Mouse (Mus musculus): Measurements from ENCODE around the gene Chst11. TPM values are rescaled to one million over a fixed set of nuclear protein-coding genes. Genes with fewer than 3 reads are reported as not detected.

The Chst11 gene
- polyA plus RNA-seq, 1 experiment from 2014 or later = 2.5 TPM

GRCm38 (mm10) chr10:83096257-83096656 is 111.0 kb downstream of the Chst11 start:
- H3K27me3 ChIP-seq = peaks cover 23% of the 10 kb centered on the region
- H3K27ac ChIP-seq = no peak overlapping the region
- H3K9ac ChIP-seq (replicated peaks) = no peak overlapping the region
- peaks cover 38% of the 10 kb centered on the region for H3K4me1 ChIP-seq (replicated peaks)
- H3K4me3 ChIP-seq (replicated peaks) = no peak overlapping the region
- WGBS = 90% methylated on average over 6 of the region's 6 CpGs
- ATAC-seq (ENCODE audit: insufficient number of reproducible peaks, insufficient read depth, low FRiP score, low TSS enrichment, low read depth) = no peak
- H3K36me3 ChIP-seq = no peaks in the 10 kb centered on the region
- H3K9me3 ChIP-seq = no peaks in the 10 kb centered on the region
- H3K4me2 ChIP-seq = no peak overlapping the region

- peaks cover 7% of the 10 kb centered on the region; the same call in 1 of the 2 replicates for H3K27me3 ChIP-seq
- no peak overlapping the region for H3K4me3 ChIP-seq (replicated peaks)
- peaks cover 58% of the 10 kb centered on the region for H3K4me1 ChIP-seq (replicated peaks)
- H3K9ac ChIP-seq (replicated peaks) = no peak overlapping the region
- no peaks in the 10 kb centered on the region for H3K36me3 ChIP-seq
- no peaks in the 10 kb centered on the region for H3K9me3 ChIP-seq
- H3K4me2 ChIP-seq = no peak overlapping the region
- 64% methylated on average over 10 of the region's 10 CpGs for WGBS
- ATAC-seq (ENCODE audit: insufficient number of reproducible peaks, insufficient read depth, low FRiP score, low TSS enrichment, low read depth) = no peak
- no peak overlapping the region; the same call in 1 of the 2 replicates for H3K27ac ChIP-seq
These were observed 113.6 kb downstream of the Chst11 start for GRCm38 (mm10) chr10:83098940-83099339.

GRCm38 (mm10) chr10:83099669-83100068 is 114.4 kb downstream of the Chst11 start:
- Histone ChIP-seq H3K4me2 (no peak overlapping the region), H3K36me3 (no peaks in the 10 kb centered on the region), H3K9ac (replicated peaks) (no peak overlapping the region), H3K9me3 (no peaks in the 10 kb centered on the region), H3K27me3 (peaks cover 11% of the 10 kb centered on the region; the same call in 1 of the 2 replicates), H3K4me3 (replicated peaks) (no peak overlapping the region), H3K4me1 (replicated peaks) (peaks cover 63% of the 10 kb centered on the region), H3K27ac (no peak overlapping the region)
- 92% methylated on average over 3 of the region's 3 CpGs for WGBS
- ATAC-seq (ENCODE audit: insufficient number of reproducible peaks, insufficient read depth, low FRiP score, low TSS enrichment, low read depth) = no peak

- no peak for ATAC-seq (ENCODE audit: insufficient number of reproducible peaks, insufficient read depth, low FRiP score, low TSS enrichment, low read depth)
- Histone ChIP-seq H3K4me1 (replicated peaks) (peaks cover 71% of the 10 kb centered on the region), H3K4me2 (no peak overlapping the region), H3K36me3 (no peaks in the 10 kb centered on the region), H3K9me3 (no peaks in the 10 kb centered on the region), H3K4me3 (replicated peaks) (no peak overlapping the region), H3K9ac (replicated peaks) (no peak overlapping the region), H3K27ac (no peak overlapping the region), H3K27me3 (peaks cover 11% of the 10 kb centered on the region; the same call in 1 of the 2 replicates)
- WGBS = 28% methylated on average over 8 of the region's 8 CpGs
These were observed 115.6 kb downstream of the Chst11 start for GRCm38 (mm10) chr10:83100890-83101289.

- H3K27me3 ChIP-seq = peaks cover 11% of the 10 kb centered on the region; the same call in 1 of the 2 replicates
- ATAC-seq (ENCODE audit: insufficient number of reproducible peaks, insufficient read depth, low FRiP score, low TSS enrichment, low read depth) = no peak
- H3K36me3 ChIP-seq = no peaks in the 10 kb centered on the region
- 82% methylated on average over 9 of the region's 9 CpGs for WGBS
- no peaks in the 10 kb centered on the region for H3K9me3 ChIP-seq
- no peak overlapping the region for H3K27ac ChIP-seq
- H3K4me3 ChIP-seq (replicated peaks) = no peak overlapping the region
- H3K4me2 ChIP-seq = no peak overlapping the region
- peaks cover 77% of the 10 kb centered on the region for H3K4me1 ChIP-seq (replicated peaks)
- no peak overlapping the region for H3K9ac ChIP-seq (replicated peaks)
These were observed 116.3 kb downstream of the Chst11 start for GRCm38 (mm10) chr10:83101421-83102207.

GRCm38 (mm10) chr10:83102745-83103144 is 117.4 kb downstream of the Chst11 start:
- no peaks in the 10 kb centered on the region for H3K9me3 ChIP-seq
- no peak overlapping the region for H3K4me3 ChIP-seq (replicated peaks)
- H3K4me1 ChIP-seq (replicated peaks) = peaks cover 82% of the 10 kb centered on the region
- H3K27ac ChIP-seq = no peak overlapping the region
- H3K9ac ChIP-seq (replicated peaks) = no peak overlapping the region
- peaks cover 11% of the 10 kb centered on the region; the same call in 1 of the 2 replicates for H3K27me3 ChIP-seq
- no peak overlapping the region for H3K4me2 ChIP-seq
- ATAC-seq (ENCODE audit: insufficient number of reproducible peaks, insufficient read depth, low FRiP score, low TSS enrichment, low read depth) = no peak
- no peaks in the 10 kb centered on the region for H3K36me3 ChIP-seq
- 26% methylated on average over 15 of the region's 15 CpGs for WGBS

- WGBS = 82% methylated on average over 8 of the region's 8 CpGs
- Histone ChIP-seq H3K27ac (no peak overlapping the region), H3K9ac (replicated peaks) (no peak overlapping the region), H3K27me3 (peaks cover 11% of the 10 kb centered on the region; the same call in 1 of the 2 replicates), H3K9me3 (no peaks in the 10 kb centered on the region), H3K4me1 (replicated peaks) (peaks cover 84% of the 10 kb centered on the region), H3K36me3 (no peaks in the 10 kb centered on the region), H3K4me2 (no peak overlapping the region), H3K4me3 (replicated peaks) (no peak overlapping the region)
- ATAC-seq (ENCODE audit: insufficient number of reproducible peaks, insufficient read depth, low FRiP score, low TSS enrichment, low read depth) = no peak
These were observed 118.9 kb downstream of the Chst11 start for GRCm38 (mm10) chr10:83104221-83104620.

GRCm38 (mm10) chr10:83106152-83106746 is 121.0 kb downstream of the Chst11 start:
- Histone ChIP-seq H3K36me3 (no peaks in the 10 kb centered on the region), H3K27ac (no peak overlapping the region), H3K4me1 (replicated peaks) (peaks cover 73% of the 10 kb centered on the region), H3K4me3 (replicated peaks) (no peak overlapping the region), H3K9me3 (no peaks in the 10 kb centered on the region), H3K27me3 (peaks cover 11% of the 10 kb centered on the region; the same call in 1 of the 2 replicates), H3K4me2 (no peak overlapping the region), H3K9ac (replicated peaks) (no peak overlapping the region)
- no peak for ATAC-seq (ENCODE audit: insufficient number of reproducible peaks, insufficient read depth, low FRiP score, low TSS enrichment, low read depth)
- WGBS = 58% methylated on average over 7 of the region's 7 CpGs

- Histone ChIP-seq H3K27ac (peak overlapping the region; percentile 87), H3K27me3 (peaks cover 11% of the 10 kb centered on the region; the same call in 1 of the 2 replicates), H3K4me2 (no peak overlapping the region), H3K4me3 (replicated peaks) (no peak overlapping the region), H3K9ac (replicated peaks) (no peak overlapping the region), H3K4me1 (replicated peaks) (peaks cover 67% of the 10 kb centered on the region), H3K36me3 (no peaks in the 10 kb centered on the region), H3K9me3 (no peaks in the 10 kb centered on the region)
- WGBS = 69% methylated on average over 8 of the region's 8 CpGs
- no peak for ATAC-seq (ENCODE audit: insufficient number of reproducible peaks, insufficient read depth, low FRiP score, low TSS enrichment, low read depth)
These were observed 122.1 kb downstream of the Chst11 start for GRCm38 (mm10) chr10:83107385-83107784.

GRCm38 (mm10) chr10:83107921-83108738 is 122.8 kb downstream of the Chst11 start:
- H3K4me3 ChIP-seq (replicated peaks) = no peak overlapping the region
- no peaks in the 10 kb centered on the region for H3K9me3 ChIP-seq
- peak overlapping the region; percentile 23 for H3K4me2 ChIP-seq
- H3K36me3 ChIP-seq = no peaks in the 10 kb centered on the region
- H3K9ac ChIP-seq (replicated peaks) = no peak overlapping the region
- H3K27ac ChIP-seq = peak overlapping the region; percentile 87
- H3K4me1 ChIP-seq (replicated peaks) = peaks cover 67% of the 10 kb centered on the region
- ATAC-seq (ENCODE audit: insufficient number of reproducible peaks, insufficient read depth, low FRiP score, low TSS enrichment, low read depth) = 0 out of 2 replicates have a peak, but pooled peaks have one; percentile 20
- WGBS = 46% methylated on average over 21 of the region's 21 CpGs
- peaks cover 8% of the 10 kb centered on the region; the same call in 1 of the 2 replicates for H3K27me3 ChIP-seq

- peak overlapping the region; percentile 87 for H3K27ac ChIP-seq
- no peak overlapping the region for H3K4me3 ChIP-seq (replicated peaks)
- peaks cover 67% of the 10 kb centered on the region for H3K4me1 ChIP-seq (replicated peaks)
- H3K4me2 ChIP-seq = 0 out of 2 replicates have a peak overlapping the region, but pooled peaks have one; percentile 23
- 81% methylated on average over 6 of the region's 6 CpGs for WGBS
- 0 out of 2 replicates have a peak overlapping the region, but pooled peaks have one; percentile 12 for H3K9ac ChIP-seq (replicated peaks)
- H3K27me3 ChIP-seq = peaks cover 5% of the 10 kb centered on the region; the same call in 1 of the 2 replicates
- peak; percentile 35; the same call in 1 of the 2 replicates for ATAC-seq (ENCODE audit: insufficient number of reproducible peaks, insufficient read depth, low FRiP score, low TSS enrichment, low read depth)
- no peaks in the 10 kb centered on the region for H3K36me3 ChIP-seq
- H3K9me3 ChIP-seq = no peaks in the 10 kb centered on the region
These were observed 123.6 kb downstream of the Chst11 start for GRCm38 (mm10) chr10:83108946-83109345.

Data from limb, embryonic 12.5 days (tissue).